Mouse (Mus musculus) left cerebral cortex, postnatal 25 days (tissue): ENCODE data around the gene Zcchc17. TPM values are rescaled to one million over a fixed set of nuclear protein-coding genes. Genes with fewer than 3 reads are reported as not detected.

Experiments
- DNase-seq, 2 experiments: peaks; one replicate each; pipeline ENCODE4 v3.0.0; 2022; ENCODE audit warnings: low spot score in 2 of 2, mixed read lengths in 1 of 2
- intact Hi-C: fragments of 180-260 bp; cut with DNase I; formaldehyde crosslinking; loops from one replicate; pipeline ENCODE4 v1.15.1; 2025
- total RNA-seq, 2 experiments: library from RNA; stranded (reverse); gene quantifications; 2 replicates each; pipeline ENCODE4 v1.2.3; 2021

Gene Zcchc17
- total RNA-seq, result 10 to 100 TPM; 66.5 to 68.5 TPM

DNA sequence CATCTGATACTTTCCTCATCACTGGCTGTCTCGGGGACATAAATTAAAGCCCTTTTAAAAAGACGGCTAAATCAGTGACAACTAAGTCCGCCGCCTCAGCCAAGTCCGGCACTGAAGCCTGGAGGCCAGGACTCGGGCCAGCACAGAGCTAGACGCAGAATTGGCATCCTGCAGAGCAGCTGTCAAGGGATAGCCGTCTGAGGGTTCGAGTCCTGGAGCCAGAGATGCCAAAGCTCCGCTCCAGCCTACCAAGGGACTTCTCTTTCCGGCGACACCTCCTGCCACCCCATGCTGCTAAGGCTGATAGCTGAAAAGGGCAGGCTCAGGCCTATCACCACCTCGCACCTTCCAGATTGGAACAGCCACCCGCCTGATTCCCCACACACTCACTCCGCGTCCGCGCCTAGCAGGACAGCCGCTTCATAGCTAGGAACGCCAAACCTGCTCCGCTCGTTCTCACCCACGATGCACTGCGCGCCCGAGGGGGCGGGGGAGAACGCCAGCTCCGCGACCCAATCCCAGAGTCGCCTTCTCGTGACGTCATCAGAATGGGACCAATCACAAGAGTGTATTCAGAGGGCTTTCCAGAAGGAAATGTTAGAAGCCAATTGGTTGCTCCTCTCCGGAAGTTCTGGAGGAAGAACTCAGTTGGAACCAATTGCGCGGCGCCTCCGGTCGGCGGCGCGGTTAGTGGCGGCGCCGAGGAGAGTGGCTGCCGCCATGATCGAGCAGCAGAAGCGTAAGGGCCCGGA, at the start of gene Zcchc17, which contains the start of gene Snrnp40:
Gene Zcchc17 (minus strand): TSS at position 458 of the 752 bp plus-strand sequence.
Gene Snrnp40 (plus strand): TSS at position 647 of the 752 bp plus-strand sequence.
- peak; percentile 99 to 100 for DNase-seq
- intact Hi-C loops, result no loop called here

DNA sequence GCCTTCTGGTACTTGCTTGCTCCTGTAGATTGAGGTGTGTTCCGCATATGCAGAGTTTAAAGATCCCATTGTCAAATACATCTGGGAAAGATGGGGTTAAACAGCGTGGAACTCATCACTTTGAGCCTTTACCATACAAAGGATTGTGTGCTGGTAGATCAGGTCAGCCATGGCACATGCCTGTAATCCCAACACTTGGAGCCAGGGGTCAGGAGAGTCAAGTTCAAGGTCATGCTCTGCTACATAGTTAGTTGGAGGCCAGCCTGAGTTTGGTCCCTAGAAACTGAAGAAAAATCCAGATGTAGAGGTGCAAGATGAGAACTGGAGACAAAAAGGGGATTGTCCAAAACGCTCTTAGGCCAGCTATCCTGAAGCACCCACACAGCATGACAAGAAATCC, 31.5 kb upstream of the Zcchc17 start:
- intact Hi-C loops, result no loop called here
- no peak for DNase-seq

DNA sequence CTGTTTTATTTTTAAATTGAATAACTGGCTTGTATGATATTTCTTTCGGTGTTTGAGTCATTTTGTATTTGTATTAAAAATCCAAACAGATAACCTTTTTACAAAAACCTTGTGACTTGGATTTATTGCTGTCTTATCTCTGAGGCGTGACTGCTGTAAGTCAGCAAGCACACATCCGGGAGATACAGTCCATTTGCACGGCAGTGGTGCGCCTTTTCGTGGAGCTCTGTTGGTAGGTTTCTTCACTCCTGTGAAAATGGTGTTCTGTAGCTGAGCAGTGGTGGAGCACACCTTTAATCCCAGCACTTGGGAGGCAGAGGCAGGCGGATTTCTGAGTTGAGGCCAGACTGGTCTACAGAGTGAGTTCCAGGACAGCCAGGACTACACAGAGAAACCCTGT, 30.2 kb upstream of the Zcchc17 start:
- DNase-seq, result no peak
- intact Hi-C loops, result no loop called here

DNA sequence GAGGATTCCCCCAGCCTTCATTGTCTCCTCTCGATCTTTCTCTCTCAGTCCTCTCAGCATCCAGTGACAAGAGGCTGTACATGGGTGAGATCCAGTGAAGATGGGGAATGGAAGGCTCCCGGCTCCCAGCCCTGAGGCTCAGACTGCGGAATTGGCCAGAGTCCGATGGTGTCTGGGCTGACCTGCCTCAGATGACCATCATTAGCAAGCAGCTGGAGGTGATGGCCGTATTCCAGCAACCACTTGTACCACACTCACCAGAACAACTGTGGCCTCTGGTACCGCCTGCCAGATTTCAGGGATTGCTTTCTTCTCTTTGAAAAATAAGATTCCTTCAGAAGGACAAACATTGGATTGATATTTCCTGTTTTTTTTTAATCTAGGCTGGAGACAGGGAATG, 29.8 kb upstream of the Zcchc17 start:
- peak in 1 of 2 experiments; percentile 18 for DNase-seq
- intact Hi-C loops, result no loop called here

- no peak for DNase-seq
- intact Hi-C loops, result no loop called here
These were observed 27.5 kb upstream of the Zcchc17 start for GRCm38 (mm10) chr4:130387256-130387655.

DNA sequence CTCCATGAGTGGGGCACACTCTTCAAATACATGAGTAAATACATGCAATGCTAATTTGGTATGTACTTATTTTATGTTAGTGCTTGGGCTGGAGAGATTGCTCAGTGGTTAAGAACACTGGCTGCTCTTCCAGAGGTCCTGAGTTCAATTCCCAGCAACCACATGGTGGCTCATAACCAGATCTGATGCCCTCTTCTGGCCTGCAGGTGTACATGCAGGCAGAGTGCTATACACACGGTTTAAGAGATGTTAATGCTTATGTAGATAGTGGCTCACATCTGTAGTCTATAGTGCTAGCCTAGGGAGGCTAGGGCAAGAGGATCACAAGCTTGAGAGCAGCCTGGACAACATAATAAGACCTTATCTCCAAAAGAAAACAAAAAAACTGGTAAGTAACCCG, 20.7 kb upstream of the Zcchc17 start:
- intact Hi-C loops, result no loop called here
- no peak for DNase-seq

GRCm38 (mm10) chr4:130379181-130379580, 19.4 kb upstream of the Zcchc17 start:
- DNase-seq, result peak in 1 of 2 experiments; percentile 52

DNA sequence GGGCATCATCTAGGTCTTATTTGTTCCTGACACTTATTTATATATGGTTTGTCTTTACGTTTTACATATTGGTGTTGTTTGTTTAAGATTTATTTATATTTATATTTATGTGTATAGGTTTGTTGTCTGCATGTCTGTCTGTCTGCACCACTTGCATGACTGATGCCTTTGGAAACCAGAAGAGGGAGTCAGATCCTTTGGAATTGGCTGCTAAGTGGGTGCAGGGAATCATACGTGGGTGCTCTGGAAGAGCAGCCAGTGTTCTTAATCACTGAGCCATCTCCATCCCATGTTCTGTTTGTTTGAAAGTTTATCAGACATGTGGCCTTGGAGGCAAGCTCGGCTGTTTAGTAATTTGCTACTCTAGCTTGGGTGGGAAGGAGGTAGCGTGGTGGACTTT, 17.8 kb upstream of the Zcchc17 start:
- intact Hi-C loops, result no loop called here
- peak in 1 of 2 experiments; percentile 27 for DNase-seq

More at GRCm38 (mm10) chr4:130379181-130379580, 19.4 kb upstream of the Zcchc17 start:
- intact Hi-C loops, result no loop called here

DNA sequence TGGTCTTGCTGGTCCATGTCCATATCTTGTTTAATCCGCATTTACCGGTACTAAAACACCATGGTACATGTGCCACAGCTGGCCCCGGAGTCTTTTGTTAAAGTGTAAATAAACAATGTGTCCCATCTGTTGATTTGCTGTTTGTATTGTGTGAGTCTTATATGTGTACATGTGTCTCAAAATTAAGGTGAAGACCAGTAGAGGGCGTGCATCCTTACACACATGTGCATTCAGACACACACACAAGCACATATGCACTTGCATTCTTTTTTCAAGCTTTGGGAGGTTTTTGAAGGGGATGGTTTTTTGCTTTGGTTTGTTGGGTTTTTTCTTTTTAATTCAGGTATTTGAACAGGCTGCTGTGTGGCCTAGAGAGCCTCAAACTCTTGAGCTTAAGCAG, 16.9 kb upstream of the Zcchc17 start:
- intact Hi-C loops, result no loop called here
- no peak for DNase-seq

DNA sequence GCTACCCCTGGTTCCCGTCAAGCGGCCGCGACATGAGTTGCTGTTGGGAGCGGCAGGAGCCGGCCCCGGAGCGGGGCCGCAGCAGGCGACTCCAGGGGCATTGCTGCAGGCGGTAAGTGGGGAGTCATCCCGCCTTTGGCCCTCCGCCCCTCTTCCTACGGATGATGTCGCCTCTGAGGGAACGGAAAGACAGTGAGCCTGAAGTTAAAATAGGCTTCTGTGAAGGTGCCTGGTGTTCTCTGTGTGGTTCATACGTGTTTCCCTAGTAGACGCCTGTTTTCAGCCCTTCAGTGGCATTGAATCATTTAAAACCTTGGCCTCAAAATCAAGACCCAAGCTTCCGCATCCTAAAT, 471 bp upstream of the Zcchc17 start:
- intact Hi-C loops, result no loop called here

GRCm38 (mm10) chr4:130357946-130358345, 1.8 kb downstream of the Zcchc17 start:
- no peak for DNase-seq
- intact Hi-C loops, result no loop called here

More for the DNA sequence above, 471 bp upstream of the Zcchc17 start:
- DNase-seq, result no peak

DNA sequence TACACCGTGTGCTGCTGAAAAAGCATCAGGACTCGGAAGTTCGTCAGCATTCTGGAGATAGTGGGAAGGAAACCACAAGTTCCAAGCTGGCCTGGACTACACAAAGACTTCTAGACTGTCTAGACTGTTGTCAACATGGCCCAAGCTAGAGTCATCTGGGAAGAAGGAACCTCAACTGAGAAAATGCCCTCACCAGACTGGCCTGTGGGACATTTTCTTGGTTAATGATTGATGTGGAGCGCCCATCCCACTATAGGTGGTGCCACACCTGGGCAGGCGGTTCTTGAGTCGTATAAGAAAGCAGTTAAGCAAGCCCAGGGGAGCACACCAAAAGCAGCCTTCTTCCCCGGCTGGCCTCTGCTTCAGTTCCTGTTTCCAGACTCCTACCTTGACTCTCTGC, 7.2 kb downstream of the Zcchc17 start:
- intact Hi-C loops, result no loop called here
- no peak for DNase-seq

DNA sequence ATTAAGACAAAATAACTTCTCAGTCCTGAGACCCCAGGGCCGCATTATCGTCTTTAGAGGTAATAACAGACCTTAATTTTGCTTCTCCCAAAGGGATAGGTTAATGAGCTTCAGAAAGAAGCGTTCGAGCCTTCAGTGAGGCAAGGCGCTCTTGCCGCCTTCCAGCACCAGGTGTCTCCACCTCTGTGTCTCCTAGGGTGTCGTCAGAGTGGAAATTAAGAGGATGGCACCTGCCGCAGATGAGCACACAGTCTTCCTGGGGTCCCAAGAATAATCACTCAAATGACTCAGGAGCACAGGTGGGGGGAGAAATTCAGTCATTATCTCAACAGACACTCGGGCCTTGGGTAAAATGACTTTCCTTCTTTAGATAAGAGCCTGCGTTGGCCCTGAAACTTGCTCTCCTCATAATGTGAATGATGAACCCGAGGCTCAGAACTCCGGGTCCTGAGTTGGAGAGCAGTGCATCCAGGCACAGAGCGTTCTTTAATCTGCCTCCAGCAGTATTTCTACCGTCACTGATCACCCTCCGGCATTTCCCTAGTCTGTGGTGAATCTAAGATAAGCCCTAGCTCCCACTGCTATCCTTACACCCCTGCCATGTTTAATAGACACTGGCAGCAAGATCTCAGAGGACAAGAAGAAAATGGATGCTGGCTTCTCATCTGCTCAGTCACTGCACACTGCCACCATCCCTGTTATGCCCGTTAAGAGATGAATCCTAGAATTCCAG, 8.9 kb downstream of the Zcchc17 start:
- intact Hi-C loops, result no loop called here
- DNase-seq, result no peak

DNA sequence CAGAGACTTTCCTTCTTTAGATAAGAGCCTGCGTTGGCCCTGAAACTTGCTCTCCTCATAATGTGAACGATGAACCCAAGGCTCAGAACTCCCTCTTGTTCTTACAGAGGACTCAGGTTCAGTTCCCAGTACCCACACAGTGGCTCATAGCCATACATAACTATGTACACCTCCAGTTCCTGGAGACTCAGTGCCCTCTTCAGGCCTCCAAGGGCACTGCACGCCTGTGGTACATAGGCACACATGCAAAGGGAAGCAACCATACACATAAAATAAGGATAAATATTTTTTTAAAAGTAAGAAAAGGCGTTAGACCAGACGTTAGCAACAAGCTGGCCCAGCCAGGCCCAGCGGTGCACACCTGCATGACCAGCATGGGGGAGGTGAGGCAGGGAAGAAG, 10.1 kb downstream of the Zcchc17 start:
- intact Hi-C loops, result no loop called here
- no peak for DNase-seq

DNA sequence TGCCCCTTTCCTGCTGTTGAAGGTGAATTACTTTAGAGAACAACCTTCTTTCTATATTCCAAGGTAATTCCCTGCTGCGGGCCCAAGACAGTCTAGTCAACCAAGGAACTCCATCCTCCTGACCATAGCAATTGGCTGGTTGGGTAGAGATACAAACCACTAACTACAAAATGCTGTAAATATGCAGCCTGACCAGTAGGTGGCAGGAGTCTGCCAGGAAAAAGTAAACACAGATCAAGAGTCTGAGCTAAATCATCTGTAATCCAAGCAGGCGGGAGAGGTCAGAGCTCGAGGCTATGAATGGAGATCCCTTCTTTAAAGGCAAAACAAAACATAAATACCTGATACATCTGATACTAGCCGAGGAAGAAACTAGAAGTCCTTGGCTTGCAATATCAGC, 18.1 kb downstream of the Zcchc17 start:
- peak; percentile 16 to 50 for DNase-seq
- intact Hi-C loops, result loop anchor here (1.0 kb wide), 1 partner anchor 193 kb away; no protein-coding TSS in a partner anchor

GRCm38 (mm10) chr4:130335867-130336266, 23.9 kb downstream of the Zcchc17 start:
- no peak for DNase-seq
- intact Hi-C loops, result no loop called here

DNA sequence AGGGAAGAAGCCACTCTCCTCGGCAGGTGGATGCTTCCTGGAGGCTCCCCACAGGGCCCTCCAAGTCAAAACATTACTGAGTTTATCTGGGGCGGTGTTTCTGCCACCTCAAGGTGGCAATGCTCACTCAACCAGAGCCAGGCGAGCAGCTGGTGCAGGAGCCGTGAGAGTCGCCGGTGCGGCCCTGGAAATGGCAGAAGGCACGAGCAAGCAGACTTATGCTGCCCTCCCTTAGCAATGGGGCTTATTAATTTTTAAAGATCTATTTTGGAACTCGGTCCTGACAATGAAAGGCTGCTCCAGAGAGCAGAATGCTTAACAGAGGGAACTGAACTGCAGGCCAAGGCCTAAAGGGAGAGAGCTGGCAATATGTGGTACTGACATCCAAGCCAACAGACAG, 32.4 kb downstream of the Zcchc17 start:
- no peak for DNase-seq
- intact Hi-C loops, result no loop called here

DNA sequence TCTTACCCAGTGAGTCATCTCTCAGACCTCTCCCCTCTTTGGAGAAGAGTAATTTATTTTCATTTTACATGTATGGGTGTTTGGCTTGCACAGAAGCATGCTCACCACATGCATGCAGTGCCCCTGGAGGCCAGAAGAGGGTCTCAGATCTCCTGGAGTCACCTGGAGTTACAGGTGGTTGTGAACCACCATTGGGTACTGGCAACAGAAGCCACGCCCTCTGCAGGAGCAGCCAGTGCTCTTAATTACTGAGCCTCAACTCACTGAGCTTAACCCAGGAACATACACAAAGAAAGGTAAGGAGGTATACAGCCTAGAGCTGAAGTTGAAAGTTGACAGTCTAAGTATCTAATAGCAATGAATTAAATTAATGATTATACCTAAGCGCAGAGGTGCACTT, 34.3 kb downstream of the Zcchc17 start:
- DNase-seq, result no peak
- intact Hi-C loops, result no loop called here

DNA sequence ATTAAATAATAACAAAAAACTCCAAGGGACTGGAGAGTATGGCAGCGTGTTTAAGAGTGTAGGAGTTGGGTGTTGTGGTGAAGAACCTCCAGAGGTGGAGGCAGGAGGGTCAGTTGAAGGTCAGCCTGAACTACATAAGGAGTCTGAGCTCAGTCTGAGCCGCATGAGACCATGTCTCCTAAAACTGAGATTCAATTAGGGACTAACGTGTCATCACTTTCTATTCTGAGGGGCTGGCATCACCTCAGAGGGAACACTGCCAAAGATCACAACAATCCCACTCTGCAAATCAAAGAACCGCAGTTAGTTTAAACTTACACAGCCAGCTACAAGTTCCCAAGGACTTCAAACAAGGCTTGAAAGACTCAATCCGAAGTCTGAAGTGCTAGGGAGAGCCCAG, 36.1 kb downstream of the Zcchc17 start:
- intact Hi-C loops, result no loop called here
- no peak for DNase-seq

DNA sequence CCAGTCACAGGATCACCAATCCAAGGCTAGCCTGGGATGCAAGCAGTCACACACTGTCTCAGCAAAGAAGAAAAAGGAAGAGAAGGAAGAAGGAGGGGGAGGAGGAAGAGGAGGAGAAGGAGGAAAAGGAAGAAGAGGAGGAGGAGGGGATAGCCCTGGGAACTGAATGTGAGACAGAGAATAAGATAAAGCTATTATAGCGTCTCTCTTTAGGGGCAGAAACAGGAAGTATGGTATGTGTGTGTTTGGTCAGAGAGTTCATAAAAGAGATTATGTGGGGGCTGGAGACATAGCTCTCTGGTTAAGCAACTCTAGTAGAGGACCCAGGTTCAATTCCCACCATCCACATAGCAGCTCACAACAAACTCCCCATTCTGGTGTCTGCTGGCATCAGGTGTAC, 36.6 kb downstream of the Zcchc17 start:
- intact Hi-C loops, result no loop called here
- no peak for DNase-seq

DNA sequence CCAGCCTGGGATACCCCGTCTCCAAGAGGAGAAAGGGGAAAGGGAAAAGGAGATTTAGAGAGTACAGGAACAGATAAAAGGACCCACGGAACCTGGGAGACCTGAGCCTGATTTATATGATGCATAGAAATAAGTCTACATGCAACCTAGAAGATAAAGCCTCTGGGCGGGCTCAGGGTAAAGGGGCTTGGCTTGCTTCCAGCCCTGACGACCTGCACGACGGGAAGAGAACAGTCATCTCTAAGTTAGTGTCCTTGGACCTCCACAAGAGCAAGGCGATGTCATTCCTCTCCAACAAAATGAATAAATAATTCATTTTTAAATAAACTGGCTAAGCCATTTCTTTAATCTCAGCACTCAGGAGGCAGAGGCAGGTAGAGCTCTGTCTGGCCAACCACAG, 37.2 kb downstream of the Zcchc17 start:
- intact Hi-C loops, result no loop called here
- no peak for DNase-seq
